Comparison of ENCODE assay signal across 18 mouse cellular contexts in genomic region chr12:27538210-27538609, GRCm38 (mm10).
DNase-seq lines count a peak whose midpoint lies in the region; ATAC-seq and TF ChIP-seq lines count a peak whose summit lies in the region.
"Had no signal": no experiment of that assay in that cellular context is flagged by ENCODE, and none has a peak within 500 bp of the region (broad histone marks: within the 10 kb centered on the region; RNA-seq: fewer than 3 reads in every experiment).

No protein-coding gene starts in this region.

- TF ChIP-seq EP300 in stomach, postnatal 0 days (optimal IDR thresholded peaks at IDR 0.05), result no peak

- no peak overlapping the region for H3K9ac ChIP-seq in kidney, embryonic 14.5 days (ENCODE audit: low read depth, low read length)
- H3K9ac ChIP-seq in limb, embryonic 13.5 days, result no peak overlapping the region
- no peak overlapping the region for H3K9ac ChIP-seq in stomach, postnatal 0 days (ENCODE audit: low read length)
- H3K9ac ChIP-seq: embryonic facial prominence, embryonic 15.5 days; liver, postnatal 0 days had no signal

- H3K4me1 ChIP-seq in kidney, embryonic 14.5 days (ENCODE audit: control insufficient read depth, insufficient read depth, low read length), result peaks cover 12% of the 10 kb centered on the region
- peaks cover 27% of the 10 kb centered on the region for H3K4me1 ChIP-seq in limb, embryonic 13.5 days
- H3K4me1 ChIP-seq in stomach, postnatal 0 days (replicated peaks; ENCODE audit: control insufficient read depth, insufficient read depth), result no peaks in the 10 kb centered on the region

- no peaks in the 10 kb centered on the region for H3K27me3 ChIP-seq in kidney, embryonic 14.5 days (ENCODE audit: control insufficient read depth, insufficient read depth, low read length)
- H3K27me3 ChIP-seq in limb, embryonic 13.5 days, result no peaks in the 10 kb centered on the region
- H3K27me3 ChIP-seq in stomach, postnatal 0 days (ENCODE audit: control insufficient read depth, insufficient read depth, low read length), result no peaks in the 10 kb centered on the region
- H3K27me3 ChIP-seq: embryonic facial prominence, embryonic 15.5 days had no signal

- intact Hi-C loops in left cerebral cortex, postnatal 25 days (cut with DNase I), result no loop called here

- H3K4me2 ChIP-seq in kidney, embryonic 14.5 days (replicated peaks; ENCODE audit: low read depth, low read length), result no peak overlapping the region
- H3K4me2 ChIP-seq in limb, embryonic 13.5 days (replicated peaks), result no peak overlapping the region
- no peak overlapping the region for H3K4me2 ChIP-seq in stomach, postnatal 0 days (replicated peaks; ENCODE audit: low read depth)
- H3K4me2 ChIP-seq: embryonic facial prominence, embryonic 15.5 days had no signal

- H3K27ac ChIP-seq in kidney, embryonic 14.5 days (ENCODE audit: low read depth, low read length), result no peak overlapping the region
- no peak overlapping the region for H3K27ac ChIP-seq in limb, embryonic 13.5 days
- H3K27ac ChIP-seq in stomach, postnatal 0 days (replicated peaks), result no peak overlapping the region
- H3K27ac ChIP-seq: embryonic facial prominence, embryonic 15.5 days; forebrain, embryonic 10.5 days; gastrocnemius, adult 2 months had no signal

- H3K9me3 ChIP-seq in kidney, embryonic 14.5 days (ENCODE audit: control insufficient read depth, low read length), result no peaks in the 10 kb centered on the region
- H3K9me3 ChIP-seq in limb, embryonic 13.5 days, result no peaks in the 10 kb centered on the region
- H3K9me3 ChIP-seq in stomach, postnatal 0 days (ENCODE audit: control insufficient read depth, low read length), result no peaks in the 10 kb centered on the region
- H3K9me3 ChIP-seq: embryonic facial prominence, embryonic 15.5 days had no signal

- peak; percentile 75 for ATAC-seq in kidney, embryonic 14.5 days (ENCODE audit: low FRiP score, low TSS enrichment)
- peak; percentile 36; the same call in 1 of the 2 replicates for ATAC-seq in limb, embryonic 13.5 days (ENCODE audit: low FRiP score, low read depth)
- ATAC-seq in stomach, postnatal 0 days (ENCODE audit: low FRiP score, low TSS enrichment), result no peak
- ATAC-seq: liver, postnatal 0 days had no signal

- no peaks in the 10 kb centered on the region for H3K36me3 ChIP-seq in kidney, embryonic 14.5 days (ENCODE audit: control insufficient read depth, insufficient read depth, low read length)
- H3K36me3 ChIP-seq in limb, embryonic 13.5 days, result no peaks in the 10 kb centered on the region
- no peaks in the 10 kb centered on the region for H3K36me3 ChIP-seq in stomach, postnatal 0 days (ENCODE audit: control insufficient read depth, insufficient read depth, low read length)
- H3K36me3 ChIP-seq: embryonic facial prominence, embryonic 15.5 days; forebrain, embryonic 10.5 days had no signal

- TF ChIP-seq CTCF in stomach, postnatal 0 days (IDR thresholded peaks at IDR 0.05; ENCODE audit: low read depth), result no peak

- H3K4me3 ChIP-seq in kidney, embryonic 14.5 days (ENCODE audit: low read length), result no peak overlapping the region
- H3K4me3 ChIP-seq in limb, embryonic 13.5 days, result no peak overlapping the region
- no peak overlapping the region for H3K4me3 ChIP-seq in stomach, postnatal 0 days (ENCODE audit: low read depth, low read length)
- H3K4me3 ChIP-seq: embryonic facial prominence, embryonic 15.5 days; forebrain, embryonic 10.5 days; gastrocnemius, adult 2 months had no signal

- DNase-seq in kidney, postnatal 14 days, result no peak
- DNase-seq in retina, postnatal 1 day, result peak; percentile 28
- no peak for DNase-seq in retina, embryonic 14.5 days (ENCODE audit: low spot score)
- no peak for DNase-seq in left cerebral cortex, postnatal 25 days (ENCODE audit: low spot score in 2 of 2)
- no peak for DNase-seq in stomach, postnatal 0 days (ENCODE audit: low spot score)
- DNase-seq: cerebellum, adult 11 months; cerebellum, postnatal 36 days; gastrocnemius, adult 2 months; kidney, postnatal 25 days; liver; liver, postnatal 0 days; lung, postnatal 14 days; right cerebral cortex, postnatal 25 days; thymus, postnatal 25 days had no signal

- 7% methylated on average over 4 of the region's 4 CpGs for WGBS in kidney, embryonic 14.5 days
- WGBS in limb, embryonic 13.5 days, result 19% methylated on average over 4 of the region's 4 CpGs
- 53% methylated on average over 4 of the region's 4 CpGs for WGBS in stomach, postnatal 0 days
